Mouse (Mus musculus) kidney, adult 2 months (tissue): ENCODE measurements around the gene Sf1.

Experiments used
- CTCF ChIP-seq: fragments of 200-500 bp; conservative IDR thresholded peaks from 2 replicates; pipeline ENCODE4 v1.5.1; 2011; ENCODE audit warnings: low read depth, mild to moderate bottlenecking, control low read depth, low read length, moderate library complexity, mixed read lengths; ENCODE audit not compliant: insufficient read depth, insufficient read length
- POLR2A ChIP-seq: fragments of 200-500 bp; IDR thresholded peaks from one replicate; pipeline ENCODE4 v1.6.1; 2011; ENCODE audit warnings: low read depth, low read length, control low read depth

GRCm38 (mm10) chr19:6422014-6422413 lies 58.5 kb downstream of the Sf1 start:
- no peak for TF ChIP-seq POLR2A
- TF ChIP-seq CTCF, result no peak
